Mouse (Mus musculus): Measurements from ENCODE around the gene Syt1.

Syt1 gene

DNA sequence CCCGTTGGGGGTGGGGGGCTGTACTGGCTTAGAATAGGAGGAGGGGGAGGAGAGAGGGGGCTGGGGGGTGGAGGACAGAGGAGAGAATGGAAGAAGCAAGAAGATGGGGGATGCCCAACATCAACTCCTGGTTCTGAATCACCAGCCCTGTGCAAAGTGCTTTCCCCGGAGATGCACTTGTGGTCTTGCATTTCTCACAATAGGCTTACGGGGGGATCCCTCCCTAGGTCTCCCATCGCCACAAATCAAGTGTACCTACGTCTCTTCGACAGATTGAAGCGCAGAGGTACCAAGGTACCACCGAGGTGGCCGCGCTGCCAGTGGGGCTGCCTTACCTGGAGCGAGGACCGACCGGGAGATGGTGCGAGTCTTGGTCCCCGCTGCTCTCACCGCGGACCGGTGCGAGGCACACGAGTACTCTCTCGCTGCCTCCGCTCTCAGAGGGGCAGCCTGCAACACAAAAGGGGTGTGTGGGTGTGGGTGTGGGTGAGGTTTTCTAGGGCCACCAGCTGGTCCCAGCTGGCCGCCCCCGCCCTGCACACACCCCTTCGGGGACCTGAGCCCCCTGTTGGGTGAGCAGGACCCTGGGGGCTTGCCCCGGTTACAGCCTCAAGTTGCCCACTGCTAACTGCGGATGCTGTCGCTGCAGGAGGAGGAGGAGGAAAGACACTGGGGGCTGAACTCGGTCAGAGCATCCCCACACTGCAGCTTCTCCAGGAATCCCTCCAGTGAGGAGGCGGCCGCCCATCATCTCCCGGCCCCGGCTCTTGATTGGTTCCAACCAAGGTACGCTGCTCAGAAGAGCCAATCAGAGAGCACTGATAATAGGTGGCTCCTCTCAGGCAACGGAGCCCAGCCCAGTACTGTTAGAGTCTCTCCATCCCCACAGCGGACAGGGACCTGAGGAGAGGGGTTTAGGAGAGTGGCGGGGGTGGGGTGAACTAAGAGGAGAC lies at the start of gene Syt1:
Syt1 (minus strand) TSS at position 742 of the 953 bp plus-strand sequence.
- DNase-seq, result no peak

DNA sequence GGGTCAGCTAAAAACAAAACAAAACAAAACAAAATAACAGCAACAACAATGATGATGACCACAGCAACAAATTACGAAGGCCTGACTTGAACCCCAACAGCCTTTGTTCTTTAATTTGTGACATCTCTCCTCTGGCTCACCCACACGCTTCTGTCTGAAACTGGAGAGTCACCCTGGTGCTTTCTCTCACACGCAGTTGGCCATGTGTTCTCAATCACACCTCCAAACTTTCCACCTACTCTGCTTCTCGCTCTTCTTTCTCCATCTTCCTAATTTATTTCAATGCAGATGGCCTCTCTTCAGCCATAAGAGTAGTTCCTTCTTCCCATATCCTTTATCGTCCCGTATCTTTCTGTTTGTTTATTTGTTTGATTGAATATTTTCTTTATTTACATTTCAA lies 45.7 kb upstream of the Syt1 start:
- DNase-seq, result no peak

DNA sequence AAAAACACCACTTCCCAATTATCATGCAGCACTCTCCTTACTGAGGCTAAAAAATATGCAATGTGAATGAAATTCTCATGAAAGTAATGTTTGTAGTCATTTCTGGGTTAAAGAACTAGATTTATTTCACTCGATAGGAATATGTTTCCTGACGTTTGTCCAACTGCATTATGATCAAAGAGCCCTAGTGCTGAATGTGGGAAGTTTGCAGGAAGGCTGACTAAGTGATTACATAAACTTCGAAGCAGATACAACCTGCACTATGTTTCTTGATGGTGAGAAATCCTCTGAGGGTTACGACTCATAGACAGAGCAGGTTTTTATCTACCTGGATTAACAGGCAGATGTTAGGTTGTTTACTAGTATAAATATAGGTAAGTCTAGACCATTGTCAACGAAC lies 36.8 kb upstream of the Syt1 start:
- no peak for DNase-seq

DNA sequence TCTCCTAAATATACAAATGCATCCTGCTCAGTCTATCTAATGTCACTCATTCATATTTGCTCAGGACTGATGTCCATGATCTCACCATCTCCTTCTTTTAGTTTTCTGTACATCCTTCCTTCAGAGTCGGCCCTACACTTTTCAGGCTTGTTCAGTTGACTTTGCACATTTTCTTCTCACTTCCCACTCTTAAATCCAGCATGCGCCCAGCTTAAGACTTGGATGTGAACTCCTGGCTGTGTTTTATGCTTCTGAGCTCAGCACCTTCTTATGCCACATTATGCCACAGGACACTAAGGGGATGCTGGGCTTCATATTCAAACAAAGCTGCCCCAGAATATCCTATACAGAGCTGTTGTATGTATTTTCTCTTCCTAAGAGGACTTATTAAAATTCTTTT lies 36.2 kb upstream of the Syt1 start:
- DNase-seq, result no peak

DNA sequence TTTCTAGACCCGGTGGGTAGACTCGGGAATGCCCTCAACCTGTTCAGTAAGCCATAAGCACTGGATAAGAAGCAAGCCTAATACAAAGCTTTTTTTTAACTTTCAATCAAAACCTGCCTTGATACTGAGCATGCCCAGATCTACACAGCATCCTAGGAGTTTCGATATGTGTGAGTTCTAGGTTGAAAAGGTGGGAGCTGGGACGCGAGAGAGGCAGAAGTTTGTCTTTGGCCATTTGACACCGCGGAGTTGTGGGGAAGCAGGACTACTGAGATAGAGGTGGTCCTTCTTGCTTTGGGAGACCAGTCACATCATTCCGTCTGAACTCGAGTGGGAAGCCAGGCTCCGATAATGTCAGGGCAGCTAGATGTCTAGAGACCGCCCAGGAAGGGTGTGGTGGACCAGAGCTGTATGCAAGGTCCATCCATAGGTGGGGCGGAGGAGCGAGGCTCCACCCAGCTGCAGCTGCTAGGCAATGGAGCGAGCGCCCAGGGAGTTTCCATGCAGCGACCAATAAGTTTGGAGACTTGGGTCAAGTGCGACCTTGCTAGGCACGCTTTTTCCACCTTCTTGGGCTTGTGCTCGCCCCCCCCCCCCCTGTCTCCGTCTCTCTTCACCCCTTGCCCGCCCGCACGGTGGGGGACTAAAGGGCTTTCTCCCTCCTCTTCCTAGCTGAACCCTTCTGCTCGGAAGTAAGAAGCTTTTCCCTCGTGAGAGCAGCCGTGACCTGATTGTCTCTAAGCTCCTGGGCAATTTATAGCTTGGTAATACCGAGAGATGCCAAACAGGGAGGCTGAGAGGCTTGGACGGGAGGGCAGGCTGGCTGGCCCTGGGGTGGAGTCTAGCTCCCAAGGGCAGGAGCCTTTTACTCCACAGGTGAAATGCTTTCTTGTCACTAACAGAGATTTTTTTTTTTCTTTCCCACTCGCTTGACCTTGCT lies 714 bp upstream of the Syt1 start:
- DNase-seq, result no peak

DNA sequence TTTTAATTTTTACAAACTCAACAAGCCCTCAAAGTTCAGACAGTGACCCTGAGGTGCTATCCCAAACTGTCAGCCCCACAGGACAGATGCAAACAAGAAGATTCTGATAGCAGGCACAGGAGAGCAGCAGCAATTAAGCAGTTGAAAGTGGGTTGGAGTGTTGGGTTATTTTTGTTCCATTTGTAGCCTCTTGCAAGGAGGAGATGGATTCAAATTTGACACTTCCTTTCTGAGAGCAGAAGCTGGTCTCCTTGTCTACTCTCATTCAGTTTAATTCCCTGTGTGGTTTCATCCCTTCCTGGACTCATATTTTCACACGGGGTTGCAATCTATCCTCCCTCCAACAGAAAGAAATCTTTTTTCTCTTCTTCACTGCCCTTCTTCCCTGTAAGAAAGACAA lies 951 bp downstream of the Syt1 start:
- no peak for DNase-seq

DNA sequence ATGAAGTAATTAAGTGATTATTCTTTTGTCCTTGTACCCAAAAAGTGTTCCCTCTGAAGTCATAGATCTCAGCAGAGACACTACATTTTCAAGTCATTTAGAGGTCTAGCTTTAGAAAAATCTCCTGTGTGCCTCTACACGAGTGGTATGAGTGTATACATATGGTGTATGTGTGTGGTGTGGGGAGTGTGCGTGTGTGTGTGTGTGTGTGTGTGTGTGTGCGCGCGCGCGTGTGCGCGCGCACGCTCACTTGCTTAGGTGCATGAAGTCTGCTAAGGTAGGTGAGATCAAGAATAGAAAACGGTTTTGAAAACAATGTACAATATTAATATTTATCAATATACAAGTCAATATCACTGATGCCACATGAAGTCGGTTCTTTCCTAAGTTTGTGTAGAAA lies 2.3 kb downstream of the Syt1 start:
- no peak for DNase-seq

DNA sequence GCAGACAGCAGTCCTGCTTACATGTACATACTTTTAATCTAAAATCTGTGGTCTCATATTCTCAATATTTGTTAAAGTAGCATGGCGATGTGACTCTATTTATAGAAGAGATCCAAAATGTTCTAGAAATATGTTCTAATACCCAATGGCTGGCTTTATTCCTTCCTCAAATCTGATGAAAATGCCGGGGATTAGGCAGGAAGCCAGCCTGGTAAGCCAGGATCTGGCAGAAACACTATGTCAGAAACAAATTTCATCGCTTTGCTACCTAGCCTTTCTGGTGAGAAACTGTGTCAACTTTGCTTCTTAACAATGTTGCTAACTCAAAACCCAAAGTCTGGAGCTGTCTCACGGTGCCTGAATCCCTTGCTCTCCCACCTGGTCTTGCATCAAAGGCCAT lies 7.3 kb downstream of the Syt1 start:
- DNase-seq, result no peak

DNA sequence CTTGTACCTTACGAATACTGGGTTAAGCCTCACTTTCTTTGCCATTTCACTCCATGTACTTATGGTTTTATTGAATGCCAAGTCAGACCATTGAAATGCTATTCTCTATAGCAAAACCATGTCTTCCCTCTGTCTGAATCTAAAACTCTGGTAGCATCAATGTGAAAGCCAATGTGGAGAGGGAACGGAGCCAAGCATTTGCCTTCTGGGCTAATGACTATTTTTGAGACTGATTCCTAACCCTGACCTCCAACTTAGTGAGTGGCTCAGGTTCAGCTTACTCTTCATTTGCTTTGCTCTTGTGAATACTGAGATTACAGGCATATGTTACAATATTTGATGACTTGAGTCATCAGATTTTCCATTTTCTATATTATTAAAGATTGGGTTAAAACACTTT lies 23.5 kb downstream of the Syt1 start:
- DNase-seq, result no peak

DNA sequence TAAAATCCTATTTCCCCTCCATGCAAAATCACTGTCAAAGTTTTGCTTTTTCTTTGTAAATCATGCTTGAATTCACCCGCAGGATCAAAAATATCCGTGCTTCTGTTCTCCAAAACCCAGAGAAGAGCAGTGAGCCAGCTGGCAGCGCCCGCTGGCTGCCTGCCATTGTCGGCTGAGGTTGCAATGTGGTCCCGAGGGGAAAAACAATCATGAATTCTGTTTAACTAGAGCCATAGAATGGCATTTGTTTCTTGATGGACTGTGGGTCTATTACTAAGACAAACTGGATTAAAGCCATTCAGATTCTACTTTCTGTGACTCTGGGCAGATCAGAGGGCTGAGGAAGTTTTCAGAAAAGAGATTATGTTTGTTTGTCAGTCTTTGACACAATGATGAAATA lies 31.1 kb downstream of the Syt1 start:
- no peak for DNase-seq

DNA sequence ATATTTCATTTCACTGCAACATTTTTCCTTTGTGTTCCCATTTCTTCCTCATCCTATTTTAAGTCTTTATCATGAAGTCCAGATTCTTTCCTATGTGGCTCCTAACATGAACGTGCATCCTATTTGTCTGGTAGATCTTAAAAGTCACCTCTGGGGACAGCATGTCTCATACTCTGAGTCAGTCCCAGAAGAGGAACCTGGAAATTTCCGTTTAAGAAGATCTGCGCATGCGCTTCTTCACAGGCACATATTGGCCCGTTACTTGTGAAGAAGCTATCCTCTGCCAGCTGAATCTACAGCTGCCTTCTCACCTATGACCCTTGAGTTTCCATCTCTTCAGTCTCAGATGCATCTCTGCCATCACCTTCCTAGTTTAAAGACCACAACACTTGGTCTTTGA lies 55.8 kb downstream of the Syt1 start:
- DNase-seq, result no peak

DNA sequence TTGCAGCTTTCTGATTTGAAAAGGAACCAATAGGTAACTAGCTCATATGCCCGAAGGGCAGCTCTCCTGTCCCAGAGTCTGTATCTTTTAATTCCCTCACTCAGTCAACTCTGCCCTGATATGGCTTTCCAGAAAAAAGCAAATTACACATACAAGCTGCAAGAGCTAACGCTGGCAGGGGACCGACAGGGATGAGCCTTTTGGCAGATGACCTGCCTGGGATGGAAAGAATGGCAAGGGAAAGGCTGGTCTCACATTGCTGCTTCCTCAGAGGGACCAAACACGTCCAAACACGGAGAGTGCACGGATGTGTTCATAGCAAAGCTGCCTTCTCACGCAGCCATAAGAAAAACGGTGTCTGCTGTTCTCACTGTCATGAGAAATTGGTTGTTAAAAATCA lies 58.6 kb downstream of the Syt1 start:
- DNase-seq, result no peak

DNA sequence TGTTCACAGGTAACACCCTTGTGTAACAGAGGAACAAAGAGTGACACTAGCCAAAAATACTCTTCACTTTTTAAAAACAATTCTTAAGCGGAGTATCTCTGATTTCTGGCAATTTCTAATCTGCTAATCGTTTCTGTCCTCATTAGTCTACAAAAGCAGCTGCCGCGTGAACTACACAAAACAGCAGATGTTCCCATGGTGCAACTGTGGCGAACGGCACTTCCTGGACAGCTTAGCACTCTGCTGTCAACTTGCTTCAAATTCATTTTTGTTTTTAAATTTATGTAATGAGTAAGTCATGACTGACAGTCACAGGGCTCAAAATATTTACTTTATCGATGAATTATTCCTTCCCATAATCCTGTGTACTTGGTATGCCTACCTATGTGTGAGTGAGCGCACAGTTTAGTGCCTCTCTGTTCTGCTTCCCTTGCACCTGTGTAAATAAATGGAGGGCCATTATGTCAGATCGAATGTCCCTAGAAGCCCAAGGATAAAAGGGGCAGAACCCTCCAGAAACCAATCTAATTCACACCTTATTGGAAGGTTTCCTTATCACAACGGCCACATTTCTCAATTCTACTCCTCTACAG lies 73.8 kb downstream of the Syt1 start:
- DNase-seq, result no peak

DNA sequence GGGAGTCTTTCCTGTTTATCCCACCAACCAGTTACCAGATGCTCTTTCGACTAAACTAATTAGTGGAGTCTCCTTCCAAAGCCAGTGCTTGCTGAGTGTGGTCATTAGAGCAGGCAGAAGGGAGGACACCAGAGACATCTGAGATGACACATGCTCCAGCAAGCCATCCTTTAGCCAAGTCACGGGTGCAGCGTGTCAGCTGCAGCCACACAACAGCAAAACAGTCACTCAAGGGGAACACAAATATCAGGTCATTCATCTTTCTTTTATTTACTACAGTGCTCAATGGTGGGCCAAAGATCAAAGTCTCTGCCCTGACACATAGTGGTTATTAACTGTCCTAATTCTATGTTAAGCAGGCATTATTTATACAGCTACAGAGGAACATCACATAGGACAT lies 80.5 kb downstream of the Syt1 start:
- no peak for DNase-seq

DNA sequence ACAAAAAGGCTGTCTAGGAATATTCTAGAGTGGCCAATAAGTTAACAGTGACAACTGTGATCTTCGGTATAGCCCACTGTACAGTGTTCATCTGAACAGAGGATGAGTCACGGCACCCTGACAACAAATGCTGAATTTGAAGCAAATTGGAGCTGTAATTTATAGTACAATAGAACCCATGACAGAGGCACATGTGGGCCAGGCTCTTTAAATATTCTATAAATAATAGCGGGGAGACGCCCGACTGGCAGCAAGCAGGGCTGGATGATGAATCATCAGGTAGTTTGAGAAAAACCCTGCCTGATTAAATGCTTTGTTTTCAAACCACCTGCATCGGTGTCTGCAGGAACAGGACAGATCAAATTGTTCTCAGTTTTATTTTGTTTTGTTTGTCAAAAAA lies 81.1 kb downstream of the Syt1 start:
- no peak for DNase-seq

DNA sequence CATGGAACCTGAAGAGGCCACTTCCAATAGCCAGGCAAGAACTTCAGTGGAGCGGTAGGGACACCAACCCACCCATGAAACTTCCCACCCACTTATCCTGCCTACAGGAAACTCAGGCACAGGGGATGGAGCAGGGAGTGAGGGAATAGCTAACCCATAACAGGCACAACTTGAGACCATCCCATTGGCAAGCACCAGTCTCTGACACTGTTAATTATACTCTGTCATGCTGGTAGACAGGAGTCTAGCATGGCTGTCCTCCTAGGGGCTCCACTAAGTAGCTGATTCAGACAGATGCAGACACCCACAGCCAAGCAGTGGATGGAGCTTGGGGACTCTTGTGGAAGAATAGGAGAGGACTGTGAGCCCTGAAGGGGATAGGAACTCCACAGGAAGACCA lies 105.5 kb downstream of the Syt1 start:
- DNase-seq, result no peak

DNA sequence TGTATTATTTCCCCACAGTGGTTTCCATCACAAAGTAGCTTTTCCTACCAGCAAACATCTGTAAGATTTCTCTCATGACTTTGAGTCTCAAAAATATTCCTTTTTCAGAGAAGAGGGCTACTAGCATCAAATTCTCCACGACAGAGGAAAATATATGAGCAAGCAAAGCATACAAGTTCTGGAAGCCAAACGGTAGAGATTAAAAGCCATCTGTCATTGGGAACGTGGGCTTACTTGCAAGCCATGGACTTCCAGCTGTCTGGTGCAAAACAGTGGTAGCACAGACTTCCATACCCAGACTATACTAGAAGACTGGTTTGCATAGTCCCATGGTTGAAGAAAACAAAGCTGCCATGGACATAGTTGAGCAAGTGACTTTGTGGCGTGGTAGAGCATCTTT lies 106.4 kb downstream of the Syt1 start:
- DNase-seq, result no peak

DNA sequence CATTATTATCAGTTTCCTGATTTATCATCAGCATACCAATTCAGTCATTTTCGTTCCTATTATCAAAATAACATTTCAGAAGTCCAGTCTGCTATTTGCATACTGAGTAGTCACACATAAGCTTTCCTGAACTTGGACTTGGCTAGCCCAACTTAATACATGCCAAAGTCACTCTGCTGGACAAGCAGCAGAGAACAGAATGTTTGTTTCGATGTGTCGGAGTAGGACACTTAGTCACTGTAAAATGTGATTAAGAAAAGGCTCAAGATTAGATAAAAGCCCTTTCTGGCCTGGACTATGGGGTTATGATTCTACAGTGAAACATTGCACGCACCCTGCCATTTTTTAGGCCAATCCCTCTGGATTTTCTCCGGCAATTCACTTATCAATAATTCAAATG lies 114.3 kb downstream of the Syt1 start:
- no peak for DNase-seq

DNA sequence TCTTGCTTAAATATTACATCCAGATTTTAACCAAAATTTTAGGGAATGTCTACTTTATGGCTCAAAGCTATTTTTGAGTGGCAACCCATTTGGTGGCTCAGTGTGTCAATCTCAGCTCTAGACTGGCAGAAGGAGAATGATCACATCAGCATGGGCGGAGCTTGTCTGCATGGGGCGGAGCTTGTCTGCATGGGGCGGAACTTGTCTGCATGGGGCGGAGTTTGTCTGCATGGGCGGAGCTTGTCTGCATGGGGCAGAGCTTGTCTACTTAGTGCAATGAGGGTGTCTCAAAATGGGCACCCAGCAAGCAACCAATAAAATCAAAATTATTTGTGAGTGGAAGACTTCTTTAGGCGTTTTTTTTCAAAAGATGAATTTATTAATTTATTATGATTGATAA lies 117.5 kb downstream of the Syt1 start:
- DNase-seq, result no peak

DNA sequence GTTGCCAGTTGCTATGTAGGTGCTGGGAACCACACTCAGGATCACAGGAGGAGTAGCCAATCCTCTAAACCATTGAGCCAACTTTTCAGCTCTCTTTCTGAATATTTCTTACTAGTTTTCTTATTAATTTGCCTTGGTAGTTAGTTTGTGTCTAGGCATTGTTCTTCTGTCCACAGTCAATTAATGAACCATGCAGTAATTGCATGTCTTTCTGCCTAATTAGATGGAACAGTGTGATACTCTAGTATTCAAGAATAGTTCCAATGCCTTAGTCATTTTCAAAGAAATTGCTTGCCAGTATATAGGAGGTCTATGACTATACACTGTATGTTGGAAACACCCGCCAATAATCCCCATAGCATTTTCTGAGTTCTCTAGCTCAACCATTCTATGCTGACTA lies 118.3 kb downstream of the Syt1 start:
- no peak for DNase-seq

DNA sequence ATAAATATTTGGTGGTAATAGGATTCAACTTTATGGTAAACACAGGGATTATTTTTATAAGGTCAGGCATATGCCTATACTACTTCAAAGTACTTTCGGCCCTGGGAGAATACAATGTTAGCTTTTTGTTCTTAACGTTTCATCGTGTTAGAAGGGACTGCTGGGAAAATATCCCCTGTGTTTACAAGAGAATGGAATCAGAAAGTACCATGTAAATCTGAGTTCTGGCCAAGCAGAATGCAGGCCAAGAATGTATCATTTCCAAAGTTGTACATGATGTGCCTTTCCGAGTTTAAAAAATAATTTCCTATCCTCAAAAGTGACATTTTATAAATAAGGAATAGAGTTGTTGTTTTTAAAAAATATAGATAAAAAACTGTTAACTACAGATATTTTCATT lies 121.7 kb downstream of the Syt1 start:
- DNase-seq, result no peak

DNA sequence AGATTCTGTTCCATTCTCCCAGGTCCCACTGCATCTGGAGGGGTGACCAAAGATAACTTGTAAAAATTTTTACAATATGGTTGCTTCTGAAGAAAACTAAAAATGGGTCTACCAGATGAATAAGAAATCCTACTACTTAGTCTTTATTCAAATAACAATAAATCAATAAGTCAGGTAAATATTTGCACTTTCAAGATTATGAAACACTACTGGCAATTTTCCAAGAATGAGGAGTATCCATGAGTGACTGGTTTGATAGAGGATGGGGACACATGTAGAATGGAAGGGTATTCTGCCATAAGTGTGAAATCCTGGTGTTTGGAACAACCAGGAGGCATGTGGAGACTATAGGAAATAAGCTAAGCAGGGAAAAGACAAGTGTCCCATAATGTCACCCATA lies 124.0 kb downstream of the Syt1 start:
- no peak for DNase-seq

DNA sequence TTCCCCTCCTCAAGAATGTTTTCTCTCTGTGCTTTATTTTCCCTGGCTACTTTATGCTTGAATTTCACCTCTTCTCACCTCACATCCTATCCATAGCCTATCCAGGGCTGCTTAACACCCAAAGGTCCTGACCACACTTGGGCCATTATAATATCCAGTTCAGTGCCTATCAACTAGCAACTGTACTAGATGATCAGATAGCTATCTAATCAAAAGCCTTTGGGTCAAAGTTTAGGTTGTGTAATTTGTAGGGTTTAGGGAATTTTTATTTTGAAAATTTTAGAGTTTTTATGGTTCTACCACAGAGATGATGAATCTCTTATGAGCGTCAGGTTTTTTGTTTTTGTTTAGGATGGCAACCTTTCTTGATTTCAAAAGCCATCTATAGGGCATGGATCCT lies 125.0 kb downstream of the Syt1 start:
- DNase-seq, result no peak

DNA sequence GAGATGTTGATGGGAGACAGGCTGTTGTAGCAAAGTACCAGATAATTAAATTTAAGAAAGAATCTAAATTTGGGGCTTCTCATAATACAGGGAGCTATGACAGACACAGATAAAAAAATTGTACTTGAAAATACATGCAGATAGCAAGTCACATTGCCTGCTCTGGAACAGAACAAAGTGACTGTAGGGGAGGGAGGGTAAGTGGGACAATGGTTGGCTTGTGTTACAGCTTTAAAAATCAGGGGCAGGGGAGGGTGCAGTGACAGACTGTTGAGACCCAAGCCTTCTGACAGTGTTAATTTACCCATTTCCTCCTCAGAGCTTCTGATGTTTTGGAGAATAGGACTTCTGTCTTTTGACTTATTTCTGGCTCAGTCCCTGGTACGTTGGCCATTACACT lies 126.3 kb downstream of the Syt1 start:
- no peak for DNase-seq

All from spleen, adult 18-20 months (tissue).